Mouse (Mus musculus) erythroblast, adult 5-6 weeks (primary cell): ENCODE data around the gene Rpp14. TPM values are rescaled to one million over a fixed set of nuclear protein-coding genes. Genes with fewer than 3 reads are reported as not detected.

Experiments used
- total RNA-seq, 2 experiments: library from RNA; stranded (forward) in 1 of 2; stranded (reverse) in 1 of 2; fragments of 150-400 nt in 1 of 2; fragments of 200-764, 138-1000 nt in 1 of 2; gene quantifications; 2 replicates each; pipeline versions ENCODE4 v1.2.3 to v1.2.4; 2015 to 2017; ENCODE audit warnings: low replicate concordance in 2 of 2

Rpp14 gene
- total RNA-seq, 2 experiments from 2014 or later, result 7.1 to 14.0 TPM

Other genes with a start within 250 kb of the Rpp14 start
- gene Gm45521, start 123.1 kb upstream of the Rpp14 start, total RNA-seq (2015; ENCODE audit: low replicate concordance), result not detected in 2 replicates
- gene Gm45521, start 123.1 kb upstream of the Rpp14 start, total RNA-seq (2017; ENCODE audit: low replicate concordance), result not detected in 2 replicates
- 0.19 TPM in 1 of 2 replicates, not detected in the other for gene Dnase1l3, start 85.8 kb upstream of the Rpp14 start, total RNA-seq (2015; ENCODE audit: low replicate concordance)
- gene Dnase1l3, start 85.8 kb upstream of the Rpp14 start, total RNA-seq (2017; ENCODE audit: low replicate concordance), result not detected in 2 replicates
- not detected in 2 replicates for gene Abhd6, start 77.5 kb upstream of the Rpp14 start, total RNA-seq (2015; ENCODE audit: low replicate concordance)
- not detected in 2 replicates for gene Abhd6, start 77.5 kb upstream of the Rpp14 start, total RNA-seq (2017; ENCODE audit: low replicate concordance)
- 11.7 and 16.1 TPM in 2 replicates for gene Pxk, start 17.8 kb downstream of the Rpp14 start, total RNA-seq (2015; ENCODE audit: low replicate concordance)
- 3.9 and 9.6 TPM in 2 replicates for gene Pxk, start 17.8 kb downstream of the Rpp14 start, total RNA-seq (2017; ENCODE audit: low replicate concordance)
- gene Pdhb, start 92.7 kb downstream of the Rpp14 start, total RNA-seq (2015; ENCODE audit: low replicate concordance), result 26.9 and 51.2 TPM in 2 replicates
- gene Pdhb, start 92.7 kb downstream of the Rpp14 start, total RNA-seq (2017; ENCODE audit: low replicate concordance), result 56.0 and 56.1 TPM in 2 replicates
- 1.2 and 2.3 TPM in 2 replicates for gene Kctd6, start 133.8 kb downstream of the Rpp14 start, total RNA-seq (2015; ENCODE audit: low replicate concordance)
- gene Kctd6, start 133.8 kb downstream of the Rpp14 start, total RNA-seq (2017; ENCODE audit: low replicate concordance), result 5.4 and 6.6 TPM in 2 replicates
- not detected in 2 replicates for gene Acox2, start 179.0 kb downstream of the Rpp14 start, total RNA-seq (2015; ENCODE audit: low replicate concordance)
- not detected in 2 replicates for gene Acox2, start 179.0 kb downstream of the Rpp14 start, total RNA-seq (2017; ENCODE audit: low replicate concordance)
- not detected in 2 replicates for gene Fam107a, start 237.7 kb downstream of the Rpp14 start, total RNA-seq (2015; ENCODE audit: low replicate concordance)
- gene Fam107a, start 237.7 kb downstream of the Rpp14 start, total RNA-seq (2017; ENCODE audit: low replicate concordance), result not detected in 2 replicates